Mouse (Mus musculus) heart, embryonic 11.5 days (tissue): ENCODE measurements around the gene Cnot10. TPM values are rescaled to one million over a fixed set of nuclear protein-coding genes. Genes with fewer than 3 reads are reported as not detected.

Experiments
- ATAC-seq: fragments of 200-750 bp; cut with Nextera tagmentation; replicated peaks from 2 replicates; pipeline ENCODE4 v1.8.0; 2017; ENCODE audit warnings: moderate library complexity; ENCODE audit not compliant: insufficient number of reproducible peaks, low FRiP score, low TSS enrichment
- H3K27ac ChIP-seq: fragments of 300-500 bp; sonication (generic); 2 replicates; pipeline ENCODE4 v1.5.1; 2014; ENCODE audit warnings: mild to moderate bottlenecking, low read depth, low read length
- H3K27me3 ChIP-seq: fragments of 300-500 bp; sonication (generic); 2 replicates; pipeline ENCODE4 v1.6.1; 2014; ENCODE audit warnings: mild to moderate bottlenecking, low read length, mixed read lengths; ENCODE audit not compliant: control insufficient read depth, insufficient read depth
- H3K36me3 ChIP-seq: fragments of 300-500 bp; sonication (generic); 2 replicates; pipeline ENCODE4 v1.6.1; 2014; ENCODE audit warnings: mild to moderate bottlenecking, low read length, moderate library complexity, mixed read lengths; ENCODE audit not compliant: control insufficient read depth, insufficient read depth
- H3K4me1 ChIP-seq: fragments of 300-500 bp; sonication (generic); 2 replicates; pipeline ENCODE4 v1.6.1; 2014; ENCODE audit warnings: low read length; ENCODE audit not compliant: control insufficient read depth, insufficient read depth
- H3K4me2 ChIP-seq: fragments of 300-500 bp; sonication (generic); 2 replicates; pipeline ENCODE4 v1.6.1; 2014; ENCODE audit warnings: mild to moderate bottlenecking, moderate library complexity
- H3K4me3 ChIP-seq: fragments of 300-500 bp; sonication (generic); 2 replicates; pipeline ENCODE4 v1.5.1; 2014; ENCODE audit warnings: low read depth, low read length
- H3K9ac ChIP-seq: fragments of 300-500 bp; sonication (generic); 2 replicates; pipeline ENCODE4 v1.6.1; 2014; ENCODE audit warnings: mild to moderate bottlenecking, low read depth, low read length, moderate library complexity
- H3K9me3 ChIP-seq: fragments of 300-500 bp; sonication (generic); replicated peaks from 2 replicates; pipeline ENCODE4 v1.6.1; 2016; ENCODE audit warnings: low read length; ENCODE audit not compliant: control insufficient read depth
- WGBS: fragments of 180-500 bp; shearing (Covaris S2); extraction: QIAGEN DNeasy Blood & Tissue Kit; methylation state at CpG from one replicate; pipeline ENCODE4 v1.1.7; 2014; ENCODE audit not compliant: insufficient replicate concordance; 5-methylcytosine and 5-hydroxymethylcytosine counted together
- polyA plus RNA-seq: library from polyadenylated mRNA; unstranded; fragments of >200 nt; fragmentation: Nextera tagmentation; extraction: Ambion mirVana; gene quantifications from 2 replicates; pipeline ENCODE4 v1.2.1, GENCODE M21; 2014

Cnot10 gene
- polyA plus RNA-seq, 1 experiment from 2014 or later = 37.5 TPM

GRCm38 (mm10) chr9:114562919-114563751, 76.8 kb downstream of the Cnot10 start:
- H3K27ac ChIP-seq = peak overlapping the region; percentile 82
- H3K9ac ChIP-seq = peak overlapping the region; percentile 84
- 0% methylated on average over 94 of the region's 122 CpGs for WGBS
- H3K4me2 ChIP-seq = peak overlapping the region; percentile 84
- H3K36me3 ChIP-seq = no peaks in the 10 kb centered on the region
- H3K27me3 ChIP-seq = peaks cover 17% of the 10 kb centered on the region; the same call in 1 of the 2 replicates
- ATAC-seq = no peak
- no peaks in the 10 kb centered on the region for H3K9me3 ChIP-seq
- peak overlapping the region; percentile 67 for H3K4me3 ChIP-seq
- peaks cover 6% of the 10 kb centered on the region for H3K4me1 ChIP-seq

DNA sequence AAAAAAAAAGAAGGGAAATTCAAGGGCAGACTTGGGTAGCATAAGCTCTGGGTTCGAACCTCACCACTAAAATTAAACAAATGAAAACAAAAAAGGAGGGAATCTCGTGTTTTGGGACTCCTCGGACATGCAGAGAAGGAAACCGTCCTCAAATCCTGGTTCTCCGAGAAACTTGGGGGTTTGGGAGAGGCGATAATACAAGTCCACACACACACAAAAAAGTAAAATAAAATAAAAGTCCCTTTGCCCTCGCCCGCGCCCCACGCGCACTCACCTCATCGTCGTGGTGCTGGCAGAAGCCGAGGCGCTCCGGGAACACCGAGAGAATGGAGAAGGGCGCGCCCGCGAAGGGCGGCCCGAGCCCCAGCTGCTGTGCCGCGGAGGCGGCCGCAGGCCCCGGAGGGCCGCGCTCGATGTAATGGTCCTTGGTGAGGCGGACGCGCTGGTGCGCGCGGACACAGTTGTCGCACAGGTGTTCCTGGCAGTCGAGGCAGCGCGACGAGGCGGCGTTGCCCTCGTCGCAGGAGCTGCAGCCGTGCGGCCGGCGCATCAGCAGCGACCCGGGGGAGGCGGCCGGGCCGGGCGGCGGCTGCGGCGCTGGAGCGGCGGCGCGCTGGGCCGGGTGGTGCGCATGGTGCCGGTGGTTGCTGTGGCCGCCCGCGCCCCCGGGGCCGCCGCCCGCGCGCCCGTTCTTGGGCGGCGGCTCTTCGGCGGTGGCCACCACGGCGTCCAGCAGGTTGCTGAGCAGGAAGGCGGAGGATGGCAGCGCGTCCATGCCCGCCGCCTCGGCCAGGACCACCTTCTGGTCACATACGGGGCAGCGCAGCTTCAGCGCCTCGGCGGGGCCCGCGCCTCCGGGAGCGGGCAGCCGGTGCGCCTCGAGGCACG, 77.7 kb downstream of the Cnot10 start:
- H3K4me3 ChIP-seq = peak overlapping the region; percentile 67
- peak overlapping the region; percentile 84 for H3K9ac ChIP-seq
- peak overlapping the region; percentile 84 for H3K4me2 ChIP-seq
- ATAC-seq = 0 out of 2 replicates have a peak, but pooled peaks have one; percentile 20
- H3K36me3 ChIP-seq = no peaks in the 10 kb centered on the region
- no peak overlapping the region for H3K27ac ChIP-seq
- H3K4me1 ChIP-seq = peaks cover 8% of the 10 kb centered on the region
- peaks cover 17% of the 10 kb centered on the region; the same call in 1 of the 2 replicates for H3K27me3 ChIP-seq
- under 1% methylated on average over 87 of the region's 101 CpGs for WGBS
- no peaks in the 10 kb centered on the region for H3K9me3 ChIP-seq

DNA sequence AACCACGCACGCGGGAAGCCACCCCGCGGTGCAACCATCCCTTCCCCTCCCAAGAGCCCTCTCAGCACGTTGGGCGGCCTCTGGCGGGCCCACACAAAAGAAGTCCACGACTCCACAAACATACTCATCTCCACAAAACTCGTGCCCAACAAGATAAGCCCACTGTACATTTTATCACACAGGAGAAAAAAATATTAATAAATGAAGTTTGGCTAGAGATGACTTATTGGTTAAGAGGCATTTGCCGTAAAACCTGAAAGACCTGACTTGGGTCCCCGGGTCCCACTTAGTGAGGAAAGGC, 78.4 kb downstream of the Cnot10 start:
- 1% methylated on average over 12 of the region's 12 CpGs for WGBS
- Histone ChIP-seq H3K4me2 (peak overlapping the region; percentile 84), H3K36me3 (no peaks in the 10 kb centered on the region), H3K4me1 (peaks cover 11% of the 10 kb centered on the region), H3K4me3 (peak overlapping the region; percentile 67), H3K27me3 (peaks cover 17% of the 10 kb centered on the region; the same call in 1 of the 2 replicates), H3K27ac (no peak overlapping the region), H3K9me3 (no peaks in the 10 kb centered on the region), H3K9ac (peak overlapping the region; percentile 50)
- no peak for ATAC-seq

DNA sequence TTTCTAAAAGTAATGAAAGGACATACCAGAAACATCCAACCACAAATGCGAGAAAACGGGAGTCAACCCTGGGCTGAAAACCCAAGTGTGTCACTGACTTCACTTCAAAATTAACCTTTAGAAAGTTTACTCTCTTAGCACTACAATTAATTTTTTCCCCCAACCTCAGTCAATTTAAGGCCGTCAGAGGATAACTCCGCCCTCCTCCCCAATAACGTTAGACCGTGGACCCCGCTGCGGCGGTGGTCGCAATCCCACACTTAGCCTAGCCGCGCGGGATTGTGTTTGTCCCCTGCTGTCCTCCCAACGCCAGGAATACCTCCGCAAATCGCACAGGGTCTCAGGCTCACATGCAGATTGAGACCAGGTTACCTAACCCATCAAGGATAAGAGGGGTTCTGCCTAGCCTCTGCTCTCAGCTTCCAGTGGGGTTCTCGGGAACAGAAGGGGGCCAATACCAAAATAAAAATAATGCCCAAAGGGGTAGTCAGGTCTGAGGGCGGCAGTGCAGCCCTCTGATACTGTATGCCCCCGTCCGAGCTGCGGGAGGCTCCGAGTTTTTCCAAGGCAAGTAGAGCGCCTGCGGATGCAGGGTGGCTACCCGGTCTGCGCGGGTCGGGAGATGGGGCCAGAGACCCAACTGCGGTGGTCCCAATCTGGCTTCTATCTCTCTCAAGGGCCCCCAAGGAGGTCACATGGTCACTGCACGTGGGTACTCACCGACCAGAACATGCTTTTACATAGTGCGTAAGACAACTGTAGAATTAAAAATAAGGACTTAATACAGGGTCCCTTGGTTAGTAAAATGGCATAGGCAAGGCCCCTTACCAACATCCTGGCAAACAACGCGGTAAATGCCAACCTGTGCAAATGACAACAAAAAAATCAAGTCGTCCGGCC, 79.0 kb downstream of the Cnot10 start:
- Histone ChIP-seq H3K9me3 (no peaks in the 10 kb centered on the region), H3K27ac (no peak overlapping the region), H3K4me1 (peaks cover 15% of the 10 kb centered on the region), H3K36me3 (no peaks in the 10 kb centered on the region), H3K27me3 (peaks cover 17% of the 10 kb centered on the region; the same call in 1 of the 2 replicates), H3K4me3 (peak overlapping the region; percentile 67), H3K9ac (peak overlapping the region; percentile 50), H3K4me2 (peak overlapping the region; percentile 84)
- 2% methylated on average over 36 of the region's 36 CpGs for WGBS
- ATAC-seq = no peak

DNA sequence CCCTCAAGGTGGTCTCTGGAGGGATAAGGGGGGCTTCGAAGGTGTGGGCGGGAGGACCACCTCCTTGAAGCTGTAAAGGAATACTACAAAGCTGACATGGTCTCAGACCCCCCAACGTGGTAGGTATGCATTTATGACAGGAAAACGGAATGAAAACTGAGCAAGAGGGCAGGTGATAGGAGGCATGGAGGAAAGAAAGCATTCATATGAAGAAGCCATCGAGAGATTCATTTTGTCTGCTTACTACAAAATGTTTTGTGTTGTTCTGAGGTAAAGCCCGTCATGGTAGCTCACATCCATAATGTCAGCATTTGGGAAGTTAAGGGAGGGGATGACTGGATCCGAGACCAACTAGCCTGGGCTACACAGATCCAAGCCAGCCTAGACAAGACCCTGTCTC, 79.8 kb downstream of the Cnot10 start:
- peak overlapping the region; percentile 56; the same call in 1 of the 2 replicates for H3K9ac ChIP-seq
- 17% methylated on average over 7 of the region's 7 CpGs for WGBS
- H3K36me3 ChIP-seq = no peaks in the 10 kb centered on the region
- ATAC-seq = no peak
- peak overlapping the region; percentile 84 for H3K4me2 ChIP-seq
- no peaks in the 10 kb centered on the region for H3K9me3 ChIP-seq
- H3K27ac ChIP-seq = no peak overlapping the region
- H3K4me1 ChIP-seq = peaks cover 16% of the 10 kb centered on the region
- H3K27me3 ChIP-seq = peaks cover 17% of the 10 kb centered on the region; the same call in 1 of the 2 replicates
- peak overlapping the region; percentile 67; the same call in 1 of the 2 replicates for H3K4me3 ChIP-seq

DNA sequence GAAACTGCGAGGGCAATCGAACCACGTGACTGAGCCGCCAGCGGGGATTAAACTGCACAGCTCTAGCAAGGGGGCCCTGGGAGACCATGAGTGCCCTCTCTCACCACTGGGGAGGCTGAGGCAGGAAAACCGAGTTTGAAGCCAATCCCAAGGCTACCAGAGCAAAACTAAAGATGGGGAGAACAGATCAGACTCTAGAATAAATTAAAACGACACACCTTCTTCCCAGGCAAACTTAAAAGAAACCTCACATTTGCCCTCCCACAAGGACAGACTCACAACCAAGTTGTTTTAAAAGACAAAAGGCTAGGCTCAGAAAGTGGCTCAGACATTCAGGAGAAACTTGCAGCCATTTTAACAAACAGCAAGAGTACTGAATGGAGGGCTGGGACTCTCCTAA, 82.9 kb downstream of the Cnot10 start:
- WGBS = 19% methylated on average over 7 of the region's 7 CpGs

DNA sequence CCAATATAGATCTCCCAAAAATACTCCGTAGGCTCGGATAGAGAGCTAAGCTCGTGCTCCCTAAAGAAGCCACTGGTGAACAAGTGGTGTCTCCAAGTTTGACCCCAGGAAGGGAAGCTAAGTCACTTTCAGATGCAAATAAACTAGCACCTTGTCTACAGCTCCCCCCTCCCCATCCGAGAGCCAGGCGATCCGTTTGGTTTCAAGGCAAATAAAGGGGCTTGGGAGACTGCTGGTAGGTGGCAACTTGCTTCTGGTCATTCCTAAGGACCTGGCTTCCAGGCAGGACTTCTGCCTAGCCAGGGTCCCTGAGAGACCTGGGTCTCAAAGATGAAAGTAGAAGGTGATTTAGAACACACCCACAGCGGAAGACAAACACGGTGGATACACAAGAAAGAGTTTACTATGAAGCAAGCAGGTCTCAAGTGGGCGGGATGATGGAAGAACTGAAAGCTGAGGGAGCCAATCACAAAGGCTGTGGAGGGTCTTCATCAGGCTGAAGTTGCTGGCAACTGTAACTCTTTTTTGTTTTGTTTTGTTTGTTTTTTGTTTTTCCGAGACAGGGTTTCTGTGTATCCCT, 83.6 kb downstream of the Cnot10 start:
- H3K4me3 ChIP-seq = no peak overlapping the region
- whole genome bisulfite sequencing = 32% methylated on average over 10 of the region's 10 CpGs
- peaks cover 26% of the 10 kb centered on the region for H3K4me1 ChIP-seq
- peak overlapping the region; percentile 3 for H3K4me2 ChIP-seq
- H3K27me3 ChIP-seq = peaks cover 2% of the 10 kb centered on the region; the same call in 1 of the 2 replicates
- no peaks in the 10 kb centered on the region for H3K9me3 ChIP-seq
- 0 out of 2 replicates have a peak overlapping the region, but pooled peaks have one; percentile 22 for H3K9ac ChIP-seq
- H3K36me3 ChIP-seq = no peaks in the 10 kb centered on the region
- ATAC-seq = no peak
- H3K27ac ChIP-seq = no peak overlapping the region

More for the DNA sequence above, 82.9 kb downstream of the Cnot10 start:
- H3K36me3 ChIP-seq = no peaks in the 10 kb centered on the region
- ATAC-seq = no peak
- peaks cover 26% of the 10 kb centered on the region for H3K4me1 ChIP-seq
- no peaks in the 10 kb centered on the region for H3K9me3 ChIP-seq
- peak overlapping the region; percentile 4; the same call in 1 of the 2 replicates for H3K4me2 ChIP-seq
- H3K4me3 ChIP-seq = no peak overlapping the region
- peaks cover 3% of the 10 kb centered on the region; the same call in 1 of the 2 replicates for H3K27me3 ChIP-seq
- H3K27ac ChIP-seq = no peak overlapping the region
- H3K9ac ChIP-seq = no peak overlapping the region
